Mouse (Mus musculus) cerebellum, adult 18-20 months (tissue): ENCODE measurements around the gene Gnao1.

ENCODE experiments used
- DNase-seq, 2 experiments: peaks; one replicate each; pipeline ENCODE4 v3.0.0; 2021

Gene Gnao1

DNA sequence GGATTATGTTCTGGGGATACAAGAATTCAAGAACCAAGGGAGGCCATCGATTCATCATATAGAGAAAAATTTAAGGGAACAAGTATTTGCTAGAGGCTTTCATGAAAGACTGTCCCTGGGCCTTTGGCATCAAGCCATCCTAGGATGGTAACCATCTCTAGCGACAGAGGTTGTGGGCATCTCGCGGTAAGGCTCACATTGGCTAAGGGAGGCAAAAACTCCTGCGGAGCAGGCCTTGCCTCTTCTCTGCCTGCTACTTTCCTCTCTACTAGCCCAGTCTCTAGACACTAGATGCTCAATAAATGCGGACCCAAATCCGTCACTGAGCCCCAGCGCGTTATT is at the start of gene Gnao1:
Gnao1 (plus strand) TSS at position 281 of the 342 bp plus-strand sequence.
- DNase-seq: peak in 1 of 2 experiments; percentile 65

DNA sequence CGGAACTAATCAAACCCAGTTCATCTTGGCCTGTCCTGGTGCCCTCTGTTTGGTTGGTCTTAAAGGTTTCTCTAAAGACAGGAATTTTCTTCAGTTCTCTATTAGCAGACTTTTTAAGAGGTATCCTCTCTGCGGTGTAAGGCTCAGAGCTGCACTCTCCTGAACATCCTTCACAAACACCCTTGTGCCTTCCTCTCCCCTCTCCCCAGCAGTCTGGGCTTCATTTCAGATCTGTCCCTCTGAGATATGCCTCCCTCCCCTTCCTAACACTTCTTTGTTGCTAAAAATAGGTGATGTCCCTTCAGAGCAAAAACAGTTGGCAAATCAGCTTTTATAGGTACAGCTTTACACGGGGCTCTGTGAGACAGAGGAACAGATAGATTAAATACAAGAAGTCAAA is 32.2 kb upstream of the Gnao1 start:
- DNase-seq: no peak

DNA sequence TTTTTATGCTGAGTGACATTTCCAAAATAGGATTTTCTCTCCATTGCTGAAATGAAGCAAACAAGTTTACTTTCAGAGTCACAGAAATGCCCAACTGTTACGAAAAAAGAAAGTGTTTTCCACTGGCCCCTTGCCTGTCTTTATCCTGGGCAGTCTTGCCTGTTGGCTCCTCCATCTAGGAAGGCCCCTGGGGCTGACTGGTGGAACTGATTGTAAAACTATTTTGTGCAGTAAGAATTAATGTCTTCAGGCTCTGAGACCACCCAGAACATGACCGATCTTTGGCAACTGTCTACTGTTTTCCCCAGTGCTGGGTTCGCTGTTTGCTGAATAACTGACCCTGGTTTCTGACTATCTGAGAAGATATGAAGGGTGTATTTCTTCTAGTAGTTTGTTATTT is 540 bp upstream of the Gnao1 start:
- no peak for DNase-seq

DNA sequence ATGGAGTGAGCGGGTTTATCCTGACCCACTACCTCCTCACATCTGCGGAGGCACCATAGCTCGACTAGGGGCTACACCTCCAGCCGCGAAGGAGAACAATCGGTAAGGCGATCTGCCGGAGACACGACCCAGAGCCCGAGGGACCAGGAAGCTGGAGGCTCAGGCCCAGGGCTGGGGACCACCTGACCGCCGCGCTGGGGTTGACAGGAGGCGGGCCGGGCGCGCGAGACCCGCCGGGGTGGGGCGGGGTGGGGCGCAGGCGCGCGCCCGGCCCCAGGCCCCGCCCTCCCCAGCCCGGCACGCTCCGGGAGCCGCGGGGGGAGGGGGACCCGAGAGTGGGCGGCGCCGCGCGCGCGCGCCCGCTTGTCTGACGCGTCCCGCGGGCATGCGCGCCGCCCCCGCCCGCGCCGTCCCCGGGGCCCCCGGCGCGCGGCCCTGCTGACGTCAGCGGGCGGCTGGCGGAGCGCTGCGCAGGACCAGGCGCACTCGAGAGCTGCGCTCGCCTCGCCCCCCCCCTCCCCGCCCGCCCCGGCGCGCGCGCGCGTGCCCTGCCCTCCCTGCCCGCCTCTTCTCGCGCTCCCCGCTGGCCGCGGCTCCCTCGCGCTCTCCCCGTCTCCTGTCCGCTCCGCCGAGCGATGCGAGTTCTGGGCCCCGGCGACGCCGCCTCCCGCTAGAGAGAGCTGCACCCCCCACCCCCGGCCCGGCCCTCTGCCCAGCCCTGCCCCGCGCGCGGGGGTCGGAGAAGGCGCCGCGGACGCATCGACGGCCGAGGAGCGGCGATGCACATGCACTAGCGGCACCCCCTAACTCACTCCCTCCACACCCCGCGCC is 477 bp downstream of the Gnao1 start:
- DNase-seq: peak; percentile 86 to 98

DNA sequence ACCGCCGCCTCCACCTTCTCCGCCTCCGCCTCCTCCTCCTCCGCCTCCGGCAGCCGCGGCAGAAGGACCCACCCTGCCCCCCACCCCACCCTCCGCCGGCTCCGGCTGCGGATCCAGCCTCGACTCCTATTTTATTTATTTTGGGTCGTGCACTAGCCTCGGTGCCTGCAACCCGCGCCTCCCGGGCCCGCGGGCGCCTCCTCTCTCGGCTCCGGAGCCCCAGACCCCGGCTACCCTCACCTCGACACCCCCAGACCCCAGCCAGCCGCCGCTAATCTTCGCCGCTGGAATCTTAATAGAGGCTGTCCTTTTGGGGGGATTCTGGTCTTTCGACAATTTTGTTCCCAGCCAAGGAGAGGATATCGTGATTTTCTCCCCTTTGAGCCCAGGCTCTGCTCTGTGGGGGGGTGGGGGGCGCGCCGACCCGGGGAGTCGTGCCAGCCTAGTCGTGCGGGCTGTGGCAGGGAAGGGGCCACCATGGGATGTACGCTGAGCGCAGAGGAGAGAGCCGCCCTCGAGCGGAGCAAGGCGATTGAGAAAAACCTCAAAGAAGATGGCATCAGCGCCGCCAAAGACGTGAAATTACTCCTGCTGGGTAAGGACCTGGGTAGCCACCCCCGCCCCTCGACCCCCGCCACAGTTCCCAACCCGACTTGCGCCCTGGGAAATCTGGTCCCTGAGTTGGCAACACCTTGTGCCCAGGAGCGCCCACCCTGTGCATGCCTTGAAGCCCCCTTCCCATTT is 1.3 kb downstream of the Gnao1 start:
- DNase-seq: peak; percentile 52 to 59

DNA sequence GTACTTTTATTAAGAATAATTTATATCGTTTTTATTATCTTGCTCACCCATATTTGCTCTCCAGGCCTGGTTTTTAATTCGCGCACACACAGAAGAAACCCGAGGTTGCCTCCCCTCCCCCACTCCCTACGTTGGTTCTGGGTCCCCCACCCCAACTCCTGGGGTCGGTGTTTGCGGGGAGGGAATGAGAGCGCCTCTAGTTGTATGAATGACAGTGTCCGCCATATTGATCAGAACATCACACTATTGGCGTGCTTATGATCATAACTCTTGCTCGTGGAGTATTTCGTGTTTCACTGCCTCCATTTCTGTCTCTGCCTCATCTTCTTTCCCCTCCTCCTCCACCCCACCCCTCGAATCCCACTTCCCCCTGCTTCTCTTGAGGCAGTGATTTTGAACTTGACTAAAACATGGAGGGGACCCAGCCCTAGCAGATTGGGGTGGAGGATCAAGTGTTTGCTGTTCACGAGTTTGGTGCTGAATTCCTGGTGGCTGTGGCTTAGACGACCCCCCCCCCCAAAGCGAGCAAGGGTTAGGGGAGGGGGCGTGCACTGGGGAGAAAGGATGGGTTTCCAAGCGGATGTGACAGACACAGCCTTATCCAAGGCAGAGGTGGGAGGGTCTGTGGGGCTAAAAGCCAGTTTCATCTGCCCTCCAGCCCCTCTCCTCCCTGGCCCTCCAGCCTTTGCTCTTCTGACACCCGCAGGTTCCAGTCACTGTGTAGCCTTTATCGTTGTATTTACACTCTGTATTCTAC is 2.1 kb downstream of the Gnao1 start:
- DNase-seq: peak; percentile 47 to 55

DNA sequence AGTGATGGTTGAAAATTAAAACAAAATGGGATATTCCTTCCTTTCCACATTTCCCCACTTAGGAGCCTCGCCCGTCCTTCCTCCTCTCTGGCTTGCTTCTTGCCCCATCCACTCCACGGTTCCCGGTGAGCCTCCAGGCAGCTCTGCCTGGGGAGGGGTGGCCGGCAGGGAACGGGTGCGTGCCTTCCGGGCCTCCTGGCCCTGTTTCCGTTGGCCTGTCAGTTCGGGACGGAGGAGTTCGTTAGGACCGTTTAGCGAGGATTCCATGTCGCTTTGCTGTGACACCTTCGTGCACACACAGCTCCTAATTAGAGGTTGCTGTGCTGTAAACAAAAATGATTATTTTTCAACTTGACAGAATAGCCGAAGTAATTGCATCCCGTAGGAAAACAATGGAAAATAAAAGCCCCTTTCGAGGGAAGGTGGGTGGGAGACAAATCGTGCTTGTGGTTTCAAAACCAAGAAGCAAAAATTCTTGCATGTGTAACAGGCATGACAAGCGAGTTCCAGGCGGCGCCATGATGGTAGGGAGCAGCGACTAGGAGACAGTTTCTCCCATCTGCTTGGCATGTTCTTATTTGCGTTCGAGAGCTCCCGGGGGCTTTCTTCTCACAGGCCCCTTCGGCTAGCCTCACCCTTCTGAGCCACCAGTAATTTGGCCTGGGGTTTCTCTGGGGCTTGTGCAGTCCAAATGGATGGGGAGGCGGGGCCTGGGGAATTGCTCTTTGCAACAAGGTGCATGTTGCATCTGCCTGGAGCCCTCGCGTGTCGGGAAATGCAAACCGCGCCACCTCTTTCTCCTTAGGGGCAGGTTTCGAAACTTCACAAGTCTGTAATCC is 3.0 kb downstream of the Gnao1 start:
- DNase-seq: peak; percentile 65 to 66

DNA sequence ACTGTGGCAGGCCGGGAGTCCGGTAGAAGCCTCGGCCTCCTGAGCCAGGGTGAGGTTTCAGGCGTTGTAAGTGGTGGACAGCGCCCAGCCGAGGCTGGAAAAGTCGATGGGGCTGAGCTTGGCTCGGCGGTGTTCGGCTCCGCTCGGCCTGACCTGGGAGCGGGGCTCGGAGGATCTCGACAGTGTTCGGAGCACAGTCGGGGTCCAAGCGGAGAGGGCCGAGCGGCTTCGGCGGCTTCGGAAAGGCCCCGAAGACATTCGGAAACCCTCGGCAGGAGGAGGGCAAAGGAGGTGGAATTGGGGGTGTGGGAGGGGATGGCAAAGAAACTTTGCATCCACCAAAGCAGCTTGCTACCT is 3.6 kb downstream of the Gnao1 start:
- peak; percentile 93 to 99 for DNase-seq

DNA sequence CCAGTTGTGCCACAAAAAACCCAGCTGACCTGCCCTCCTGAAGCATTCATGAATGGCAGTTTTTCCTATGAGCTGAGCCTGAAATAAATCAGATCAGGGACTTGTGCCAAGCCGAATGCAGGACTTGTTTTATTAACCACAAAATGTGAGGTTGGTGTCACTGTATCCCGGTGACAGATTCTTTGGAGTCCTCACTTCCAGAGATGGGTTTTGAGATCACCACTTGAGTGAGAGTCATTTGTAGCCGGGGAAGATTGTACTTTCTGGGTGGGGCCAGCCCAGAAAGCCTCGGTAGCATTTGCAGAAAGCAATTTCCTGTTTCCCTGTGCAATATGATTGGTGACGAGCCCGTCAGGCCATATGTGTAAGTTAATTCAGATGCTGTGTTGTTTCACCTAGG is 4.5 kb downstream of the Gnao1 start:
- peak; percentile 49 to 59 for DNase-seq

DNA sequence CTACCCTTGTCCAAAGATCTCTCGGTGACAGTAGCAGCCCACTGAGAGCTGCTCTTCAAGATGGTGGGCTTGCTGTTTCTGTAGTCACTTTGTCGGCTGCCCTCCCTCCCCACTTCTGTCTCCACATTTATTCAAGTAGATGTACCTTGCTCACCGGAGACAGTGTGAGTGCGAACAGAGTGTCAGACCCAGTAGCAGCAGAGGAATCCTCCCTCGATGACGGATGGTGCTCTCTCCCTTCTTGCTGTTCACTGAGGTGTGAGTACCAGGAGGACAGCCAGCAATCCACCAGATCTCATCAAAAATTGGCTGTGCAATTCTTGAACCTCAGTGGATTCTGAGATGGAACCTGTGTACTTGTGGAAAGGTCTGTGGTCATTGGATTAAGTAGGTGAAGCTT is 6.5 kb downstream of the Gnao1 start:
- peak; percentile 40 to 42 for DNase-seq

DNA sequence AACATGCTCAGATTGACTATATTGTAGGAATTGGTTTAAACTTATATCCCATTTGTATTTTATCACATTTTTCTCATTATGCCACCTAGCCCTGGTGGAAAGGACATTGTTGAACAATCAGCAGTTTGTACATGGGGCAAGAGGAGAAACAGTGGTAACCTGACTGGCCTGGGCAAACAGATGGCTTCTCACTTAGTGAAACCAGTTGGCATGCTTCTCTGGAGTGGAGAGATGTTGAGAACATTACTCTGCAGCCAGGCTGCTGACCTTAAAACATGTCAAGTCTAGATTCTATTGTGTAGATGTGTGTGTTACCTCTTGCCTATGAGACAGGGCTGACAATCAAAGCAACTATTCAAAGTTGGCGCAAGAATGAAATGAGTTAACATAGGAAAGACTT is 7.6 kb downstream of the Gnao1 start:
- DNase-seq: peak; percentile 52 to 68

DNA sequence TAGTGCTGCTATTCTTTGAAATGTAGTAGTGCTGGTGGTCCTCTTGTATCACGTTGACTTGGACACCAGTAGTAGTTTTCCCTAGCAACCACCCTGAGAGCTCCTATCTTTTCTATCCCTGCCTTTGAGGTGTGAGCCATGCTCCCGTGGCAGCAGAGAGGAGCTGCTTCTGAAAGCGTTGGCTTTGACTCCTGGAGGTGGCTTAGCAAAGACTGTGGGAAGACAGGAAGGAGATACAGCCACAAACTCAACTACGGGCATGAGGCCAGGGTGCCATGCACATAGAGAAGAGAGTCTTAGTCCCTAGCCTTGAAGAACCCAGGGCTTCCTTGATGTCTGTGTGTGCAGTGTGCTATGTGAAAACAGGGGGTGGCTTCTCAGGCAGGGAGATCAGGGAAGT is 10.2 kb downstream of the Gnao1 start:
- DNase-seq: peak in 1 of 2 experiments; percentile 42

DNA sequence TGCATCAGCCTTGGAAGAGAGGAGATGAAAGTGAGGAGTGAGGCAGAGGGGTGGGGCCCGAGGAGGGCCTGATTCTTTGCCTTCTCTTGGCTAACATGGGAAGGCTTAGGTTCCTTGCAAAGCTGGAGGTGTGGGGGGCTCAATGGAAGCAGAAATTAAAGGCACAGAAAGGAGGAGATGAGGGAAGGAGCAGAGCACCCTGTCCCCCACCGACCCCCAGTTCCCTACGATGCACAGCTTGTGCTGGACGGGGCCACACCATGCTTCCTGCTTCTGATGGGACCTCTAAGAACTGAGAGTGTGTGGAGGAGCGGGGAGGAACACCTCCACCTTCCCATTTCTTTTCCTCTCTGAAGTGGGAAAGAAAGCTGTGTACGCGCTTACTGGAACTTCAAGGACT is 11.6 kb downstream of the Gnao1 start:
- no peak for DNase-seq

DNA sequence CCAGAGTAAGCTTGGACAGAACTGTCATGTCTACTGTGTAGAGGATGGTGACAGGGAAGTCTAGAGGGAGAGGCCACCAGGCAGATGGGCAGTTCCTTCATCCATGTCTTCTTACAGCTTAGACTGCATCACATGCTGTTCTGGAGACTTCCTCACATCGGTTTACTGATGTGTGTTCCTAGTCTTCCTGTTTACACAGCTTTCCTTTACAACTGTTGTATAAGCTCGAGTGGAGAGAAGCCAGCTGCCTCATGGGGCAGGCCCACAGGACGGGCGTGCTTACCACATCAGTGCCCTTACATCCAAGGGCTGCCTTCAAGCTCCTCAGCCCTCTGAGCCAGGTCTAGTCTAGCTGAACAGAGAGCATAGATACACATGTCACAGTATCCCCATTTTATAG is 15.6 kb downstream of the Gnao1 start:
- DNase-seq: peak in 1 of 2 experiments; percentile 15

DNA sequence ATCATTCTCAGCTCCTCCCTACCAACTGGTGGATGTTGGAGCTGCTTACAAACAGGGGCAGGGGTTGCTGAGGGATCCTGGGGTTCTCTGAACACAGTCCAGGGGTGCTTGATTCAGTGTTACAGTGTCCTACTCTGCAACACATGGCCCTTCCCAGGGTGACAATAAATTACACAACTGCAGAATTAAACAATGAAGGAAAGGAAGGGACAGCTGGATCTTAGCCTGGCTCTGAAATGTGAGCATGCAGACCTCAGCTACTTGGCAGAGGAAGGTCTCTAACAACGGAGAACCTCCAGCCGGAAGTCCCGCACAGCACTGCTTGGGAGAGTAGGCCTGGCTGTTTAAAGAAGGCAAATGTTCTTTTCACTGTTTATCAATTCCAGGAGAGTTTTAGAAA is 20.9 kb downstream of the Gnao1 start:
- DNase-seq: no peak

DNA sequence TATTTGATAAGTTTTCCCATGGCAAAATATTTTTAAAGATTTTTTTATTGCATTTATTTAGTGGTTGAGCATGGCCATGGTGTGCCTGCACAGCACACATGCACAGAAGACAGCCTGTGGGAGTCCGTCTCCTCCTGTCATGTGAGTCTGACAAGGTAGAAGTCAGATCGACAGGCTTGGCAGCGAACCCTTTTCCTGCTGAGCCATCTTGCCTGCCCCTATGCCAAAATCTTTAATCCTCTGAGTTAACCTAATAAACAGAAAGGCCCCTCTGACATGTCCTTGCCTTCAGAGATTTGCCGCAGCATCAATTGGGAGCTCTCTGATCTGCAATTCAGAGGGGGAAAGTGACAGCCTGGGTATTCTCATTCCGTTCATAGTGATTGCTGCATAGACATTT is 26.0 kb downstream of the Gnao1 start:
- DNase-seq: peak; percentile 59 to 63

DNA sequence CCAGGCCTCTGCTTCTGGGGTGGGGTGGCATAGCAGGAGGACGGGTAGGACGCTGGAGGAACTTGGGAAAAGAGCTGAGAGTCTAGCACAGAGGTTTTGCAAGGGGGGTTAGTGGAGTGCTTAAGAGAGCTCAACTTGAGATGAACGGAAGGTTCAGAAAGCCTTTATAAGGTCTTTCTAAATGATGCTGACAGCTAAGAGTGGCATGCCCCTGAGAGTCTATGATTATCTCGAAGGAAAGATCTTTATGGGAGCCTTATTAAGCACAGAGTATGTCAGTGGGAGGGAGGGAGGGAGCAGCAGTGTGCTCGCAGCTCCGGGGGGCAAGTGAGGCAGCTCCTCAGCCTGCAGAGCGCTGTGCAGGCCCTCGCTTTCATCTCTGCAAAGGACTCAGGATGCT is 29.3 kb downstream of the Gnao1 start:
- no peak for DNase-seq

DNA sequence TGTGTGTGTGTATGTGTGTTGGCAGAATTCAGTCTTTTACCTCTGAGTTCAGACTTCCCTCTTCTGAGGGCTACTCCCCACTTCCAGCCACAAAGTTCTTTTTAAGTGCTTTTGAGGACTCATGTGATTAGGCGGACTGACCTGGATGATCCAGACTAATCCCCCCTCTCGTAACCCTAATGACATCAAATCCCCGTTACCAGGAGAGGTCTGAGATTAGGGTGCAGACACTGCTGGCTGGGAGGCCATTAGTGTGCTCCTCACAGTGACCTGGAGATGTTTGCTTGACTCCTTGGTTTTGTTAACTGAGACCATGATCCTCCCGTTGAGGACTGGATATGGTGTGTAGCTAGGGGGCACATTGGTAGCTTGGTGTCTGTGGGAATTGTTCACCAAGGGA is 30.7 kb downstream of the Gnao1 start:
- no peak for DNase-seq

DNA sequence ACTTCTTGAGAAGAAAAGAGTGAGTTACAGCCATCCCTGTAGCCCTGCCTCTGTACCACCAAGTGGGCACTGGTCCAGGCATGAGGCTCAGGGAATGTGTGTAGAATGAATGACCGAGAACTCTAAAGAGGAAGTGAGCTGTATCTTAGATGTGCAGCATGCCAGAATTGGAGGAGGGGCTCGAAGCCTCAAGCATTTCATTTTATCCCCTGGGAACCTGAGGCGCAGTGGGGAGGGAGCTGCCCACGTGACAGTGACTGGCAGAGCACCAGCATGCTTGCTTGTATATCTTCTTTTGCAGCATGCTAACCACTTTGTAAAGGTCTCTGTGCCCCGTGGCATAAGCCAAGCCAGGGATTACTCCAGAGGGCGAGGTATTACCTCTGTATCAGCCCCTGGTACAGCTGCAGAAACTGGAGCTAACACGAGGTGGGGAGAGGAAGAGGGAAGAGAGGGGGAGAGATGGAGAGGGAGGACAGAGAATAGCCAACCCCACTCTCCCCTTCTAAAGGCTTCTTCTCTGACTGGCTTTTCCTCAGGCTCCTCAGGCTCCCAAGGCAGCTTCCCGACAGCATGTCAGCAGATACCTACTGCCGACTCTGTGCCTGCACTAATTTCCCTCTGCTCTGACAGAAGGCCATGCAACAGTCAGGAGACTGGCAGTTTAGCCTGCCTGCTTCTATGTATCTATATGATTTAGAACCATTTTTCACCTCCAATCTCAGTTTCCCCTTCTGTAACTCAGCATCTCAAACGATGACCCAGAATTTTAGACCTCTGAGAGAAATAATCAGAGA is 31.4 kb downstream of the Gnao1 start:
- DNase-seq: peak in 1 of 2 experiments; percentile 58

DNA sequence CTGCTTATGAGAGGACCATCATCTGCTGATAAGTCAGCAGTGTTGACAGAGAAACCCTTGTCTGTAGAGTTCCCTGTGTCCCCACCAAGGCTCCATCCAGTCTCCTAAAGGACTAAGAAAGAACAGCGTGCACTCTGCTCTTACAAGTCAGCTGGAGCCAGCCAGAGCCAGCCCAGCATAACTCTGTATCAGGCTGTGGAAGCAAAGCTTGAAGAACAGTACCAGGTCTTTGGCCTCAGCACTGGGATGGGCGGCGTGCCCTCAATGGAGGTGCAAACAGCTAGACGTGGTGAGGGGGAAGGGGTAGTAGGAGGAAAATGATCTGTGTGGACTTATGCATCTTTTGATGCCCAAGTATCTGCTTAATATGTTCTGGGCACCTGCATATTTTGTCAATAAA is 32.8 kb downstream of the Gnao1 start:
- no peak for DNase-seq

DNA sequence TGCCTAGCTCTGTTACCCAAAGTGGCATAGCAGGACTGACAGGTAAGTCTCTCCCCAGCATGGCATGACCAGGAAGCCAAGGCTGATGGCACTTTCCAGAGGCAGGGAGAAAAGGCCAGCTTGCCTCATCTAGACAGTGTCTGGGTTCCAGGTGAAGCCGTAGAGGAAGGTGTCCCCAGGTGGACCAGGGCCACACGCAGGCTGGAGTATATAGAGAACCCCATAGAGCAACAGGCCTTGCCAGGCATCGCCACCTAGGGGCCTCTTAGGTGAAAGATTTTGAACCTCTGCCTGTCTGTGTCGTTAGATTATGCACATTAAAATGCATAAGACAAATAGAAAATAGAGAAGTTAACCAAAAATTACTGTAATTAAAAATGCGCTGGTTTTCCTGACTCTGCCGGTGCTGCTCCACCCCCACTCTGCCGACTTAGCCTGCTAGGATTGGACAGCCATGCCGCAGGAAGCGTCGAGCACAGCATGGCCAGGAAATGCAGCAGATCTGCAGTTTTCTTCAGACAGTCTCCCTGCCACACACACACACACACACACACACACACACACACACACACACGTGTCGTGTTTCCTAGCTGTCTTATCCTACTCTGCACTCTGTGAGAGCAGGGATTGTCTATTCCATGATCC is 34.2 kb downstream of the Gnao1 start:
- DNase-seq: peak; percentile 56
